Mouse (Mus musculus) cerebellum, adult 8-10 months (tissue): ENCODE results near the gene Cdc16.

Source experiments
- DNase-seq: peaks from one replicate; pipeline ENCODE4 v3.0.0; 2022

Cdc16 gene

GRCm38 (mm10) chr8:13828598-13829172 is 71.2 kb downstream of the Cdc16 start:
- DNase-seq, result no peak
